Mouse (Mus musculus) embryonic fibroblast, embryonic 13.5 days (primary cell): ENCODE results near the gene St8sia1. TPM values are rescaled to one million over a fixed set of nuclear protein-coding genes. Genes with fewer than 3 reads are reported as not detected.

Experiments used
- H3K27ac ChIP-seq: 2 replicates; pipeline ENCODE4 v1.5.1; 2012; ENCODE audit warnings: low read length, control low read depth, inconsistent platforms; ENCODE audit not compliant: insufficient read depth
- H3K4me1 ChIP-seq: 2 replicates; pipeline ENCODE4 v1.6.1; 2011; ENCODE audit warnings: low read length; ENCODE audit not compliant: control insufficient read depth, insufficient read depth
- H3K4me3 ChIP-seq: 2 replicates; pipeline ENCODE4 v1.5.1; 2011; ENCODE audit warnings: mild to moderate bottlenecking, control low read depth, low read length; ENCODE audit not compliant: insufficient read depth
- CTCF ChIP-seq: IDR thresholded peaks from 2 replicates; pipeline ENCODE4 v1.5.1; 2011; ENCODE audit warnings: mild to moderate bottlenecking, control low read depth, low read length, moderate library complexity, borderline replicate concordance; ENCODE audit not compliant: insufficient read depth
- POLR2A ChIP-seq: IDR thresholded peaks from 2 replicates; pipeline ENCODE4 v1.6.1; 2011; ENCODE audit warnings: low read depth, mild to moderate bottlenecking, control low read depth, low read length, moderate library complexity
- polyA plus RNA-seq: library from polyadenylated mRNA; stranded (reverse); fragments of >200 nt; gene quantifications from 2 replicates; pipeline ENCODE4 v1.2.4, GENCODE M21; 2011; ENCODE audit warnings: low read depth; ENCODE audit not compliant: missing spikeins, insufficient read length

St8sia1 gene
- polyA plus RNA-seq, 1 experiment: 0.07 TPM

- Histone ChIP-seq H3K27ac (no peak overlapping the region), H3K4me3 (no peak overlapping the region), H3K4me1 (no peaks in the 10 kb centered on the region)
- TF ChIP-seq POLR2A (no peak), CTCF (no peak)
These were observed 49.6 kb downstream of the St8sia1 start for GRCm38 (mm10) chr6:142914676-142915075.

- TF ChIP-seq POLR2A (no peak), CTCF (no peak)
- Histone ChIP-seq H3K4me3 (no peak overlapping the region), H3K27ac (no peak overlapping the region), H3K4me1 (no peaks in the 10 kb centered on the region)
These were observed 53.0 kb downstream of the St8sia1 start for GRCm38 (mm10) chr6:142911263-142911662.

- TF ChIP-seq POLR2A (no peak), CTCF (no peak)
- Histone ChIP-seq H3K4me1 (no peaks in the 10 kb centered on the region), H3K27ac (no peak overlapping the region), H3K4me3 (no peak overlapping the region)
These were observed 53.5 kb downstream of the St8sia1 start for GRCm38 (mm10) chr6:142910721-142911120.

GRCm38 (mm10) chr6:142909771-142910105, 54.5 kb downstream of the St8sia1 start:
- H3K27ac ChIP-seq: no peak overlapping the region
- H3K4me1 ChIP-seq: no peaks in the 10 kb centered on the region
- TF ChIP-seq POLR2A: no peak
- no peak for TF ChIP-seq CTCF
- no peak overlapping the region for H3K4me3 ChIP-seq

GRCm38 (mm10) chr6:142908911-142909770, 55.1 kb downstream of the St8sia1 start:
- H3K27ac ChIP-seq: no peak overlapping the region
- no peak for TF ChIP-seq CTCF
- no peak for TF ChIP-seq POLR2A

GRCm38 (mm10) chr6:142908412-142908811, 55.8 kb downstream of the St8sia1 start:
- Histone ChIP-seq H3K4me1 (no peaks in the 10 kb centered on the region), H3K4me3 (no peak overlapping the region), H3K27ac (no peak overlapping the region)
- no peak for TF ChIP-seq POLR2A
- TF ChIP-seq CTCF: no peak

More at GRCm38 (mm10) chr6:142908911-142909770, 55.1 kb downstream of the St8sia1 start:
- Histone ChIP-seq H3K4me3 (no peak overlapping the region), H3K4me1 (no peaks in the 10 kb centered on the region)

GRCm38 (mm10) chr6:142895371-142895770, 68.9 kb downstream of the St8sia1 start:
- H3K4me3 ChIP-seq: no peak overlapping the region
- H3K27ac ChIP-seq: no peak overlapping the region
- TF ChIP-seq CTCF (no peak), POLR2A (no peak)
- no peaks in the 10 kb centered on the region for H3K4me1 ChIP-seq

- Histone ChIP-seq H3K4me3 (no peak overlapping the region), H3K27ac (no peak overlapping the region), H3K4me1 (no peaks in the 10 kb centered on the region)
- TF ChIP-seq POLR2A: no peak
- TF ChIP-seq CTCF: no peak
These were observed 70.5 kb downstream of the St8sia1 start for GRCm38 (mm10) chr6:142893716-142894115.

GRCm38 (mm10) chr6:142890321-142890720, 73.9 kb downstream of the St8sia1 start:
- no peak overlapping the region for H3K27ac ChIP-seq
- H3K4me1 ChIP-seq: no peaks in the 10 kb centered on the region; the same call in 1 of the 2 replicates
- no peak for TF ChIP-seq CTCF
- no peak for TF ChIP-seq POLR2A
- H3K4me3 ChIP-seq: no peak overlapping the region

GRCm38 (mm10) chr6:142888970-142889740, 75.1 kb downstream of the St8sia1 start:
- no peak overlapping the region for H3K4me3 ChIP-seq
- peaks cover 2% of the 10 kb centered on the region; the same call in 1 of the 2 replicates for H3K4me1 ChIP-seq
- no peak for TF ChIP-seq CTCF
- TF ChIP-seq POLR2A: no peak
- H3K27ac ChIP-seq: no peak overlapping the region
